Mouse (Mus musculus) left cerebral cortex, postnatal 25 days (tissue): ENCODE measurements around the gene Cep170b. TPM values are rescaled to one million over a fixed set of nuclear protein-coding genes. Genes with fewer than 3 reads are reported as not detected.

Experiments
- DNase-seq, 2 experiments: peaks; one replicate each; pipeline ENCODE4 v3.0.0; 2022; ENCODE audit warnings: low spot score in 2 of 2, mixed read lengths in 1 of 2
- intact Hi-C: fragments of 180-260 bp; cut with DNase I; formaldehyde crosslinking; loops from one replicate; pipeline ENCODE4 v1.15.1; 2025
- total RNA-seq, 2 experiments: library from RNA; stranded (reverse); gene quantifications; 2 replicates each; pipeline ENCODE4 v1.2.3; 2021

Cep170b gene
- total RNA-seq: 100 to 1,000 TPM; 246 TPM

- intact Hi-C loops: no loop called here
- no peak for DNase-seq
Measured at GRCm38 (mm10) chr12:112720216-112720615, at the start of gene Cep170b. Gene Cep170b (plus strand): TSS chr12:112720455.

GRCm38 (mm10) chr12:112670718-112671393, 49.4 kb upstream of the Cep170b start:
- DNase-seq: no peak
- intact Hi-C loops: no loop called here

- DNase-seq: no peak
- intact Hi-C loops: no loop called here
Measured at GRCm38 (mm10) chr12:112671891-112672290, 48.4 kb upstream of the Cep170b start.

GRCm38 (mm10) chr12:112672744-112673575, 47.3 kb upstream of the Cep170b start:
- intact Hi-C loops: no loop called here
- no peak for DNase-seq

GRCm38 (mm10) chr12:112673576-112674091, 46.6 kb upstream of the Cep170b start:
- intact Hi-C loops: loop anchor here (2.0 kb wide), 1 partner anchor 49 kb away; no protein-coding TSS in a partner anchor
- peak; percentile 36 to 56 for DNase-seq

GRCm38 (mm10) chr12:112674132-112675011, 45.9 kb upstream of the Cep170b start, which contains the start of gene Akt1:
Gene Akt1 (minus strand): TSS chr12:112674884.
- peak; percentile 34 to 45 for DNase-seq

GRCm38 (mm10) chr12:112675245-112676035, 44.8 kb upstream of the Cep170b start:
- DNase-seq: peak; percentile 78 to 83
- intact Hi-C loops: loop anchor here (1.0 to 2.0 kb wide), 2 partner anchors 22 to 47 kb away; no protein-coding TSS in a partner anchor

More at GRCm38 (mm10) chr12:112674132-112675011, 45.9 kb upstream of the Cep170b start, which contains the start of gene Akt1:
- intact Hi-C loops: loop anchor here (1.0 to 2.0 kb wide), 2 partner anchors 21 to 48 kb away; no protein-coding TSS in a partner anchor

GRCm38 (mm10) chr12:112677076-112677475, 43.2 kb upstream of the Cep170b start:
- intact Hi-C loops: no loop called here
- DNase-seq: no peak

- DNase-seq: no peak
- intact Hi-C loops: no loop called here
Measured at GRCm38 (mm10) chr12:112677943-112678554, 42.2 kb upstream of the Cep170b start.

GRCm38 (mm10) chr12:112678555-112679026, 41.7 kb upstream of the Cep170b start, which contains the start of gene Zbtb42:
Gene Zbtb42 (plus strand): TSS chr12:112678828.
- intact Hi-C loops: no loop called here
- DNase-seq: no peak

GRCm38 (mm10) chr12:112679027-112679996, 40.9 kb upstream of the Cep170b start:
- intact Hi-C loops: no loop called here
- DNase-seq: no peak

GRCm38 (mm10) chr12:112683351-112683750, 36.9 kb upstream of the Cep170b start:
- DNase-seq: peak in 1 of 2 experiments; percentile 66
- intact Hi-C loops: no loop called here

- intact Hi-C loops: no loop called here
- DNase-seq: no peak
Measured at GRCm38 (mm10) chr12:112688458-112688857, 31.8 kb upstream of the Cep170b start.

GRCm38 (mm10) chr12:112693185-112694126, 26.8 kb upstream of the Cep170b start:
- intact Hi-C loops: no loop called here
- DNase-seq: peak; percentile 95 to 96

GRCm38 (mm10) chr12:112694127-112694475, 26.2 kb upstream of the Cep170b start:
- intact Hi-C loops: no loop called here
- DNase-seq: peak in 1 of 2 experiments; percentile 50
